In genomic region chr4:140812609-140813008, GRCm38 (mm10) we compare ENCODE assay signal across 15 mouse cellular contexts. TPM values are rescaled to one million over a fixed set of nuclear protein-coding genes. Genes with fewer than 3 reads are reported as not detected.
DNase-seq lines count a peak whose midpoint lies in the region; ATAC-seq lines count a peak whose summit lies in the region.
"Had no signal": no experiment of that assay in that cellular context is flagged by ENCODE, and none has a peak within 500 bp of the region (broad histone marks: within the 10 kb centered on the region; RNA-seq: fewer than 3 reads in every experiment).

No protein-coding gene starts in this region.

- no peaks in the 10 kb centered on the region for H3K9me3 ChIP-seq in forebrain, embryonic 14.5 days (replicated peaks; ENCODE audit: control insufficient read depth, low read length)
- H3K9me3 ChIP-seq in forebrain, embryonic 12.5 days, result no peaks in the 10 kb centered on the region
- no peaks in the 10 kb centered on the region for H3K9me3 ChIP-seq in heart, embryonic 14.5 days (ENCODE audit: control insufficient read depth, low read length)
- H3K9me3 ChIP-seq: embryonic facial prominence, embryonic 15.5 days; midbrain, embryonic 13.5 days had no signal

- H3K4me2 ChIP-seq in forebrain, embryonic 14.5 days (ENCODE audit: low read length), result no peak overlapping the region
- no peak overlapping the region for H3K4me2 ChIP-seq in forebrain, embryonic 12.5 days
- H3K4me2 ChIP-seq in heart, embryonic 14.5 days (ENCODE audit: low read length), result peak overlapping the region; percentile 47
- H3K4me2 ChIP-seq: midbrain, embryonic 13.5 days had no signal

- DNase-seq in forebrain, embryonic 14.5 days (ENCODE audit: low spot score), result peak; percentile 56
- peak; percentile 33 for DNase-seq in CD4-positive helper T cell, adult 2 months (ENCODE audit: low read depth, low spot score)
- DNase-seq in kidney, postnatal 36 days, result peak; percentile 37 to 60
- DNase-seq in thymus, postnatal 36 days, result no peak
- no peak for DNase-seq in adrenal gland, postnatal 36 days
- no peak for DNase-seq in adrenal gland, adult 2 months

- 28% methylated on average over 9 of the region's 14 CpGs for WGBS in forebrain, embryonic 14.5 days
- 48% methylated on average over 9 of the region's 14 CpGs for WGBS in forebrain, embryonic 12.5 days
- WGBS in heart, embryonic 14.5 days, result 8% methylated on average over 10 of the region's 14 CpGs

- H3K4me3 ChIP-seq in forebrain, embryonic 14.5 days (ENCODE audit: low read depth, low read length), result no peak overlapping the region
- no peak overlapping the region for H3K4me3 ChIP-seq in forebrain, embryonic 12.5 days (replicated peaks)
- H3K4me3 ChIP-seq in heart, embryonic 14.5 days (ENCODE audit: control insufficient read depth in 1 of 2, insufficient read depth in 1 of 2, low read depth in 1 of 2, low read length in 2 of 2), result no peak overlapping the region
- H3K4me3 ChIP-seq: embryonic facial prominence, embryonic 15.5 days; midbrain, embryonic 13.5 days had no signal

- 0 out of 2 replicates have a peak, but pooled peaks cover 3% of the 10 kb centered on the region for H3K27me3 ChIP-seq in forebrain, embryonic 14.5 days (replicated peaks; ENCODE audit: control insufficient read depth, insufficient read depth, low read length)
- H3K27me3 ChIP-seq in forebrain, embryonic 12.5 days, result peaks cover 27% of the 10 kb centered on the region
- H3K27me3 ChIP-seq in heart, embryonic 14.5 days (ENCODE audit: control insufficient read depth, insufficient read depth, low read length), result no peaks in the 10 kb centered on the region
- H3K27me3 ChIP-seq: embryonic facial prominence, embryonic 15.5 days had no signal

- H3K4me1 ChIP-seq in forebrain, embryonic 14.5 days (ENCODE audit: control insufficient read depth, insufficient read depth, low read length), result peaks cover 4% of the 10 kb centered on the region; the same call in 1 of the 2 replicates
- H3K4me1 ChIP-seq in forebrain, embryonic 12.5 days, result peaks cover 25% of the 10 kb centered on the region
- H3K4me1 ChIP-seq in heart, embryonic 14.5 days (ENCODE audit: control insufficient read depth in 2 of 2, insufficient read depth in 2 of 2, low read length in 2 of 2), result peaks cover 51 to 52% of the 10 kb centered on the region in 2 experiments

- no peak overlapping the region for H3K9ac ChIP-seq in forebrain, embryonic 14.5 days (ENCODE audit: low read length)
- no peak overlapping the region for H3K9ac ChIP-seq in forebrain, embryonic 12.5 days
- H3K9ac ChIP-seq in heart, embryonic 14.5 days (ENCODE audit: low read length), result no peak overlapping the region
- H3K9ac ChIP-seq: embryonic facial prominence, embryonic 15.5 days; midbrain, embryonic 13.5 days had no signal

- H3K36me3 ChIP-seq in forebrain, embryonic 14.5 days (ENCODE audit: control insufficient read depth, insufficient read depth, low read length), result no peaks in the 10 kb centered on the region
- no peaks in the 10 kb centered on the region for H3K36me3 ChIP-seq in forebrain, embryonic 12.5 days (replicated peaks)
- no peaks in the 10 kb centered on the region for H3K36me3 ChIP-seq in heart, embryonic 14.5 days (ENCODE audit: control insufficient read depth, insufficient read depth, low read length)
- H3K36me3 ChIP-seq: embryonic facial prominence, embryonic 15.5 days; midbrain, embryonic 13.5 days had no signal

- no peak overlapping the region for H3K27ac ChIP-seq in forebrain, embryonic 14.5 days (ENCODE audit: low read depth, low read length)
- no peak overlapping the region for H3K27ac ChIP-seq in forebrain, embryonic 12.5 days
- H3K27ac ChIP-seq in heart, embryonic 14.5 days (replicated peaks in 1 of 2; ENCODE audit: control insufficient read depth in 1 of 2, insufficient read depth in 1 of 2, low read depth in 2 of 2, low read length in 2 of 2), result peak overlapping the region; percentile 38 to 47; a peak in 3 of 4 replicates
- H3K27ac ChIP-seq: midbrain, embryonic 13.5 days had no signal

- 0 out of 2 replicates have a peak, but pooled peaks have one; percentile 26 for ATAC-seq in forebrain, embryonic 14.5 days
- ATAC-seq in forebrain, embryonic 12.5 days (ENCODE audit: low FRiP score), result no peak
- peak; percentile 15; the same call in 1 of the 2 replicates for ATAC-seq in heart, embryonic 14.5 days (ENCODE audit: insufficient number of reproducible peaks, insufficient read depth, low FRiP score, low read depth)
- ATAC-seq: midbrain, embryonic 13.5 days had no signal

RNA-seq across cellular contexts. Expression of gene Padi3, which starts 2.2 kb away (rescaled TPM):
- polyA plus RNA-seq in forebrain, embryonic 14.5 days (2014; fragmentation: Nextera tagmentation; extraction: Ambion mirVana), result not detected in 2 replicates
- 0.06 TPM in 1 of 2 replicates, not detected in the other for polyA plus RNA-seq in forebrain, embryonic 12.5 days (2016; fragmentation: Nextera tagmentation; extraction: Ambion mirVana)
- polyA plus RNA-seq in heart, embryonic 14.5 days (2014; fragmentation: Nextera tagmentation; extraction: Ambion mirVana), result not detected in 2 replicates
- not detected for total RNA-seq in adrenal gland, postnatal 36 days (2021)
- total RNA-seq in adrenal gland, adult 2 months (2021), result not detected
- polyA plus RNA-seq in adrenal gland, adult 2 months (2012; rRNA removed), result not detected in 2 replicates
- total RNA-seq: adrenal gland, postnatal 4 days; left cerebral cortex, postnatal 36 days had no signal
- polyA plus RNA-seq: small intestine, adult 2 months had no signal

RNA-seq across cellular contexts. Expression of gene Padi1, which starts 33.0 kb away (rescaled TPM):
- polyA plus RNA-seq in forebrain, embryonic 14.5 days (2014; fragmentation: Nextera tagmentation; extraction: Ambion mirVana), result 0.05 TPM in 1 of 2 replicates, not detected in the other
- 0.10 TPM in 1 of 2 replicates, not detected in the other for polyA plus RNA-seq in forebrain, embryonic 12.5 days (2016; fragmentation: Nextera tagmentation; extraction: Ambion mirVana)
- polyA plus RNA-seq in heart, embryonic 14.5 days (2014; fragmentation: Nextera tagmentation; extraction: Ambion mirVana), result 0.09 TPM in 1 of 2 replicates, not detected in the other
- total RNA-seq in adrenal gland, postnatal 36 days (2021), result not detected
- not detected for total RNA-seq in adrenal gland, adult 2 months (2021)
- not detected in 2 replicates for polyA plus RNA-seq in adrenal gland, adult 2 months (2012; rRNA removed)
- total RNA-seq: adrenal gland, postnatal 4 days; heart, postnatal 36 days; left cerebral cortex, postnatal 36 days had no signal
- polyA plus RNA-seq: midbrain, embryonic 13.5 days; small intestine, adult 2 months had no signal

RNA-seq across cellular contexts. Expression of gene Padi4, which starts 38.6 kb away (rescaled TPM):
- not detected in 2 replicates for polyA plus RNA-seq in forebrain, embryonic 14.5 days (2014; fragmentation: Nextera tagmentation; extraction: Ambion mirVana)
- 0.90 and 1.8 TPM in 2 replicates for polyA plus RNA-seq in forebrain, embryonic 12.5 days (2016; fragmentation: Nextera tagmentation; extraction: Ambion mirVana)
- 1.9 and 2.1 TPM in 2 replicates for polyA plus RNA-seq in heart, embryonic 14.5 days (2014; fragmentation: Nextera tagmentation; extraction: Ambion mirVana)
- total RNA-seq in adrenal gland, postnatal 36 days (2021), result under 1 TPM; 0.23 to 0.63 TPM
- 1 to 10 TPM in 1 of 2 experiments, under 1 TPM in 1; 0.62 to 1.8 TPM for total RNA-seq in adrenal gland, adult 2 months (2021)
- polyA plus RNA-seq in adrenal gland, adult 2 months (2012; rRNA removed), result 0.76 and 0.99 TPM in 2 replicates
- total RNA-seq: CH12.LX; left cerebral cortex, postnatal 36 days had no signal

Comparison
In these comparisons a context has a peak if more than half of its experiments do, and no peak if none do; other contexts are left out.
1. DNase-seq: peak in forebrain, embryonic 14.5 days (single experiment), CD4-positive helper T cell, adult 2 months (single experiment) and kidney, postnatal 36 days (2 of 2); none in thymus, postnatal 36 days (0 of 2), adrenal gland, postnatal 36 days (0 of 2) and adrenal gland, adult 2 months (single experiment).
2. H3K27ac ChIP-seq: peak in heart, embryonic 14.5 days (2 of 2); none in forebrain, embryonic 14.5 days (single experiment) and forebrain, embryonic 12.5 days (single experiment).